Mouse (Mus musculus) neural tube, embryonic 12.5 days (tissue): ENCODE measurements at regions not wholly inside any gene's neighbourhood (a gene's known extent, or its start where the extent isn't known, plus 50 kb on each side); places are given as distances from the start of the nearest gene placed in this dataset.

Source experiments
- ATAC-seq: fragments of 200-750 bp; cut with Nextera tagmentation; 2 replicates; pipeline ENCODE4 v1.8.0; 2017; ENCODE audit warnings: low read depth, mild to moderate bottlenecking, moderate TSS enrichment, moderate library complexity; ENCODE audit not compliant: low FRiP score
- H3K27ac ChIP-seq: fragments of 300-500 bp; sonication (generic); 2 replicates; pipeline ENCODE4 v1.5.1; 2016
- H3K27me3 ChIP-seq: fragments of 300-500 bp; sonication (generic); replicated peaks from 2 replicates; pipeline ENCODE4 v1.6.1; 2016; ENCODE audit warnings: mild to moderate bottlenecking
- H3K36me3 ChIP-seq: fragments of 300-500 bp; sonication (generic); 2 replicates; pipeline ENCODE4 v1.6.1; 2016; ENCODE audit warnings: mild to moderate bottlenecking
- H3K4me1 ChIP-seq: fragments of 300-500 bp; sonication (generic); 2 replicates; pipeline ENCODE4 v1.6.1; 2016
- H3K4me2 ChIP-seq: fragments of 300-500 bp; sonication (generic); replicated peaks from 2 replicates; pipeline ENCODE4 v1.6.1; 2016; ENCODE audit warnings: mild to moderate bottlenecking
- H3K4me3 ChIP-seq: fragments of 300-500 bp; sonication (generic); 2 replicates; pipeline ENCODE4 v1.5.1; 2016
- H3K9ac ChIP-seq: fragments of 300-500 bp; sonication (generic); 2 replicates; pipeline ENCODE4 v1.6.1; 2016; ENCODE audit warnings: mild to moderate bottlenecking
- H3K9me3 ChIP-seq: fragments of 300-500 bp; sonication (generic); 2 replicates; pipeline ENCODE4 v1.6.1; 2016; ENCODE audit warnings: mild to moderate bottlenecking
- WGBS: fragments of 180-500 bp; shearing (Covaris S2); methylation state at CpG from one replicate; pipeline ENCODE4 v1.1.7; 2016; 5-methylcytosine and 5-hydroxymethylcytosine counted together

DNA sequence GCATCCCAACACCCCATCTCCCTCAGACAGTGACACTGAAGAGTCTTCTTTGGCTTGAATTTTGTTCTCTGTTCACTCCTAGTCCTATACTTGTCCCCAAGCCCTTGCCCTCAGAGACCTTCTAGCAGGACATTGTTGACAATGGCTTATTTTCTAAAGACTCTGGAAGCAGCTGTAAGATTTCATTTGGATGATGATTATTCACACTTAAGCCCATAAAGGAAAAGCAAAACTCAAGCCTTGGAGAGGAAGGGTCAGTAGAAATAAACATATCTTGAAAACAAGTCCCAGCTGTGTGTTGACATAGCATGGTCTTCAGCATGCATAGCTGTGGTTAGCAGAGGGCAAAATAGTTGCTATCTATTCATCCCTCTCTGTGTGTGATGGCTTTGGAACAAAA, 59.9 kb upstream of the Cdh11 start:
- Histone ChIP-seq H3K4me2 (no peak overlapping the region), H3K9me3 (no peaks in the 10 kb centered on the region), H3K36me3 (no peaks in the 10 kb centered on the region), H3K4me3 (no peak overlapping the region), H3K27ac (no peak overlapping the region), H3K4me1 (no peaks in the 10 kb centered on the region), H3K9ac (no peak overlapping the region), H3K27me3 (no peaks in the 10 kb centered on the region)
- ATAC-seq: no peak

DNA sequence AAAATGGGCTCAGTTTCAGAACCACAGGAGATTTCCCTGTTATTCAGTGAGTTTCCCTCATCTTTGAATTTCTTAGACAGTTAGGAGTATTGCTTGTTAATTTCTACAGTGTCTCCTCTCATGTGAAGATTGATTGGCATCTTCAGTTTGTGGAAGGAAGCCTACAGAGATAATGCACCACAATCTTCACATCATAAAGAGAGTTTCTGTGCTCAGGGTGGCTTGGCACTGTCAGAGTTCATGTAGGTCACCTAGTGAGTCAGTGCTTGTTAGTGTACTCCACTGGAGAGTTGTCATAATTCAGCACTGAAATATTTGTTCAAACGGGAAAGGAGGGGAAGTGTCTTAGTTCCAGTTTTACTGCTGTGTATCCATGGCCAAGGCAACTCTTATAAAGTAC, 74.6 kb upstream of the Cdh11 start:
- Histone ChIP-seq H3K4me3 (no peak overlapping the region), H3K4me2 (no peak overlapping the region), H3K27ac (no peak overlapping the region), H3K9ac (no peak overlapping the region), H3K27me3 (no peaks in the 10 kb centered on the region), H3K9me3 (no peaks in the 10 kb centered on the region), H3K4me1 (no peaks in the 10 kb centered on the region), H3K36me3 (no peaks in the 10 kb centered on the region)
- no peak for ATAC-seq
- WGBS: 80% methylated on average over 1 of the region's 1 CpGs

GRCm38 (mm10) chr8:102899525-102899924, 114.1 kb upstream of the Cdh11 start:
- Histone ChIP-seq H3K9ac (no peak overlapping the region), H3K27ac (no peak overlapping the region), H3K27me3 (no peaks in the 10 kb centered on the region), H3K4me2 (no peak overlapping the region), H3K9me3 (no peaks in the 10 kb centered on the region), H3K4me1 (no peaks in the 10 kb centered on the region), H3K4me3 (no peak overlapping the region), H3K36me3 (no peaks in the 10 kb centered on the region)
- ATAC-seq: no peak
- WGBS: 81% methylated on average over 2 of the region's 2 CpGs

DNA sequence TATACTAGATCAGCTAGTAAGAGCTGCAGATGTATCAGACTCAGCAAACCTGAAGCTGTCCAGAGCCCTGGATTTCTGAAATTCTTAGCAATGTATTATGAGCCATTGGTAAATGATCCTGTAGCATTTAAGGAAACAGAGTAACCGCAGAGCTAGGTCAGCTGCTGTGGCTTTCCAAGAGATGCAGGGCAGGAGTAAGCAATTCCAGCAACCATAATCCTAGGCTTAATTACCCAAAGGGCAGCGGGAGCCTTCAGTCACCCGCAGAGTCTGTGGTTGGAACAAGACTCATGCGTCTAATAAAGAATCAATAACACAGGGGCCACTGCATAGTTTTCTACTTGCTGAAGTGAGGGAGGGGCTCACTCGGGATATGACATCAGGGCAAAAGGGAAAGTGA, 115.2 kb upstream of the Cdh11 start:
- WGBS: 27% methylated on average over 5 of the region's 5 CpGs
- Histone ChIP-seq H3K9me3 (no peaks in the 10 kb centered on the region), H3K27ac (no peak overlapping the region), H3K36me3 (no peaks in the 10 kb centered on the region), H3K4me2 (no peak overlapping the region), H3K4me3 (no peak overlapping the region), H3K27me3 (no peaks in the 10 kb centered on the region), H3K9ac (no peak overlapping the region), H3K4me1 (no peaks in the 10 kb centered on the region)
- no peak for ATAC-seq

- no peak for ATAC-seq
- no peak overlapping the region for H3K27ac ChIP-seq
- H3K36me3 ChIP-seq: no peaks in the 10 kb centered on the region
- H3K9ac ChIP-seq: no peak overlapping the region
- no peaks in the 10 kb centered on the region for H3K4me1 ChIP-seq
- no peaks in the 10 kb centered on the region for H3K27me3 ChIP-seq
- no peaks in the 10 kb centered on the region for H3K9me3 ChIP-seq
- H3K4me2 ChIP-seq: no peak overlapping the region
- H3K4me3 ChIP-seq: no peak overlapping the region
- WGBS: 68% methylated on average over 2 of the region's 2 CpGs
Measured at GRCm38 (mm10) chr8:102907444-102907843, 122.0 kb upstream of the Cdh11 start.

- no peaks in the 10 kb centered on the region for H3K9me3 ChIP-seq
- ATAC-seq: peak; percentile 78
- H3K9ac ChIP-seq: no peak overlapping the region
- no peaks in the 10 kb centered on the region for H3K36me3 ChIP-seq
- 4% methylated on average over 3 of the region's 3 CpGs for WGBS
- H3K27me3 ChIP-seq: no peaks in the 10 kb centered on the region
- no peak overlapping the region for H3K4me3 ChIP-seq
- H3K4me2 ChIP-seq: no peak overlapping the region
- H3K27ac ChIP-seq: no peak overlapping the region
- H3K4me1 ChIP-seq: peaks cover 3% of the 10 kb centered on the region; the same call in 1 of the 2 replicates
Measured at GRCm38 (mm10) chr8:102931342-102931835, 145.9 kb upstream of the Cdh11 start.

DNA sequence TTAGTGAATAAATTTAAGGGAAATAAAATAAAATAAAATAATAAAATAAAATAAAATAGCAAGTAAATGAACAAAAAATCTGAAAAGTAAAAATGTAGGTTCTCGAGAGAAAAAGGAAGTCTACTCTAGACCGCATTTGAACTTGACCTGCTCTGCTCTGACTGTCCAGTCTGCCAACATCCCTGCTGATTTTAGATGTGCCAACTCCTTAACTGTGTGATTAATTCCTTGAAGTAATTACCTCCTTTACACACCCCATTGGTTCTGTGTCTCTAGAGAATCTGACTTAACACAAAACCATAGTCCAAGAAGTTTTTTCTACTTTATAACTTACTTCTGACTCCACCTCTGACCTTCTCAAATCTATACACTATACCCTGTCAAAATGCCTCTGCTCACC, 153.3 kb upstream of the Cdh11 start:
- Histone ChIP-seq H3K27ac (no peak overlapping the region), H3K36me3 (no peaks in the 10 kb centered on the region), H3K27me3 (no peaks in the 10 kb centered on the region), H3K9me3 (no peaks in the 10 kb centered on the region), H3K4me2 (no peak overlapping the region), H3K4me1 (no peaks in the 10 kb centered on the region), H3K9ac (no peak overlapping the region), H3K4me3 (no peak overlapping the region)
- no peak for ATAC-seq
- WGBS: 80% methylated on average over 2 of the region's 2 CpGs

DNA sequence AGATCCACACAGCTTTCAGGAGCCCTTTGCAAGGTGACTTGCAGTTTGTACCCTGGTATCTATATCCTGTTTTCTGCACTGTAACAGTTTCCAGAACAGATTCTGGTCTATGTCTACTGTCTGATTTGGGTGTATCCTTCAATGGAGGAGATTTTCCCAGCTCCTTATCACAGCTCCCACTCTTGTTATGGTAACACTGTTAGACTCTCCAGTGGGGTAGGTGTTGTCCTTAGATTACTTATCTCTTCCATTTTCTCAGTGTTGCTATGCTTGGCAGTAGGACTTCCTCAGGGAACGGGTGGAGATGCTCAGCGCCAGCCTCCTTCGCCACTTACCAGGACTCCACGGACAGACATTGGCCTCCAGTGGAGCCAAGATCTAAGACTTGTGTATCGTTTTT, 160.1 kb upstream of the Cdh11 start:
- H3K9me3 ChIP-seq: no peaks in the 10 kb centered on the region
- H3K27me3 ChIP-seq: no peaks in the 10 kb centered on the region
- H3K9ac ChIP-seq: no peak overlapping the region
- ATAC-seq: no peak
- H3K27ac ChIP-seq: no peak overlapping the region
- H3K36me3 ChIP-seq: no peaks in the 10 kb centered on the region
- no peaks in the 10 kb centered on the region for H3K4me1 ChIP-seq
- 94% methylated on average over 5 of the region's 5 CpGs for WGBS
- H3K4me3 ChIP-seq: no peak overlapping the region
- no peak overlapping the region for H3K4me2 ChIP-seq

GRCm38 (mm10) chr8:102978161-102978581, 192.7 kb upstream of the Cdh11 start:
- H3K36me3 ChIP-seq: no peaks in the 10 kb centered on the region
- H3K4me2 ChIP-seq: no peak overlapping the region
- no peaks in the 10 kb centered on the region for H3K27me3 ChIP-seq
- H3K9ac ChIP-seq: no peak overlapping the region
- no peak overlapping the region for H3K27ac ChIP-seq
- H3K4me3 ChIP-seq: no peak overlapping the region
- ATAC-seq: no peak
- no peaks in the 10 kb centered on the region for H3K9me3 ChIP-seq
- WGBS: 62% methylated on average over 7 of the region's 7 CpGs
- H3K4me1 ChIP-seq: peaks cover 2% of the 10 kb centered on the region; the same call in 1 of the 2 replicates

DNA sequence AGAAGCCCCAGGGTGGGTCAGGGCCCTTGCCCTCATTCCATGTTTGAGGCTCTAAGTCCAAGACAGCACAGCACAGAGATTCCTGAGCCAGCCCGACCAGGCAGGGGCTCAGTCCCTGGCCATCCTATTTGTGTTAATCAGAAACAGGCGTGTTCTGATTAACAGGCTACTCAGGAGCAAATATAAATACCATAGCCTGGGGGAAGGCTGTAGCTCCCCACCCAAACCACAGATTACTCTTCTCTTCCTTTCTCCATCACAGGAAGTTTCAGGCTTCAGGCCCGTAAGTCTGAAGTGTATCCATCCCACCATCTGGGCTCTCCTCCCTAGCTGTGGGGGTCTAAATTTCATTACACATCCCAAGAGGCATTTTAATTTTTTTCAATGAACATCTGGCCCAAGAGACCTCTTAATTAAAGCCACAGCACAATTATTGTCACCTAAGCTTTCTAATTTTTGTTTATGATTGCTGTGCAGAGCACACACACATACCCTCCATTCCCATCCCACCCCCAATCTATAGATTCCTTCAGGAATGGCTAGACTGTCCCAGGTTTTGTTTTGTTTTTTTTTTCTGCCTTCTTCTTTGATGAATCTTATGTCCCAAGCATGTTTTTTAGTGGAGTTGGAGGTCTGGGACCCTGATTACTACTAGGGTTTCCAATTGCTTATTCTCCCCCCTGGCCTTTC, 197.9 kb upstream of the Cdh11 start:
- Histone ChIP-seq H3K27ac (no peak overlapping the region), H3K9ac (no peak overlapping the region)
- ATAC-seq: no peak

GRCm38 (mm10) chr8:102983910-102984225, 198.4 kb upstream of the Cdh11 start:
- H3K9ac ChIP-seq: no peak overlapping the region
- no peak overlapping the region for H3K27ac ChIP-seq
- no peaks in the 10 kb centered on the region for H3K36me3 ChIP-seq
- H3K27me3 ChIP-seq: no peaks in the 10 kb centered on the region
- no peak overlapping the region for H3K4me2 ChIP-seq
- peaks cover 5% of the 10 kb centered on the region for H3K4me1 ChIP-seq
- no peaks in the 10 kb centered on the region for H3K9me3 ChIP-seq
- WGBS: 41% methylated on average over 3 of the region's 3 CpGs
- H3K4me3 ChIP-seq: no peak overlapping the region
- no peak for ATAC-seq

More for the DNA sequence above, 197.9 kb upstream of the Cdh11 start:
- Histone ChIP-seq H3K4me1 (peaks cover 5% of the 10 kb centered on the region), H3K4me3 (no peak overlapping the region), H3K9me3 (no peaks in the 10 kb centered on the region), H3K36me3 (no peaks in the 10 kb centered on the region), H3K27me3 (no peaks in the 10 kb centered on the region), H3K4me2 (no peak overlapping the region)
- 34% methylated on average over 3 of the region's 3 CpGs for WGBS

DNA sequence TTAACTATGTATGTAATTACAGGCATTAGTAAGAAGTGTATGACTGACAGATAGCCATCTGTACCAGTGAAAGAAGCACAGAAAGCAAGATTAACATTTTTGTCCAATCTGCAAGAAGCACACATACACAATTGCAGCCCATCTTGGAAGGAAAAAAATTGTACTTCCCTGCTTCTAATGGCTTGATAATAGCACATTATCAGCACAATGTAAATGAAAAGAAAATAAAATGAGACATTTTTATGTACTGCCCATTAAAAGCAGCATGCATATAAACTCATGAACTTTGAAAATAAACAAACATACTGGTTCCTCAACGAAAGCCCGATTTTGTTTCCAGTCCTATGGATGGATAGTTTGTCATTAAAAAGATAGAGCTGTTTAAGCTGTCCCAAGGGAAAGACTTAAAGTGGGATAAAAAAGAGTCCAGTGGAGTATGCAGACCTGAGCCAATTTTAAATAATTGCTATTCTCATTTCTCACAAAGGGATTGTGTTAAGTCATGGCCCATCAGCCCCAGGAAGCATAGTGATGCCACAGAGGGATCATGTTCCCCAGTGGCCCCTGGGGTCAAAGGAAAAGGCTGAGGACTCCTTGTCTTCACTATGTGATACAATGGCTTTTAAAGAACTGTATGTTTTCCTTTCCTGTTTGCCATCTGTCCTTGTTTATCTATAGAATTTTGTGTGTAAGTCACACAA, 222.0 kb upstream of the Cdh11 start:
- Histone ChIP-seq H3K27ac (no peak overlapping the region), H3K9ac (no peak overlapping the region), H3K36me3 (no peaks in the 10 kb centered on the region), H3K4me2 (no peak overlapping the region), H3K9me3 (no peaks in the 10 kb centered on the region), H3K27me3 (no peaks in the 10 kb centered on the region), H3K4me1 (no peaks in the 10 kb centered on the region), H3K4me3 (no peak overlapping the region)
- ATAC-seq: no peak
- whole genome bisulfite sequencing: 51% methylated on average over 2 of the region's 2 CpGs

DNA sequence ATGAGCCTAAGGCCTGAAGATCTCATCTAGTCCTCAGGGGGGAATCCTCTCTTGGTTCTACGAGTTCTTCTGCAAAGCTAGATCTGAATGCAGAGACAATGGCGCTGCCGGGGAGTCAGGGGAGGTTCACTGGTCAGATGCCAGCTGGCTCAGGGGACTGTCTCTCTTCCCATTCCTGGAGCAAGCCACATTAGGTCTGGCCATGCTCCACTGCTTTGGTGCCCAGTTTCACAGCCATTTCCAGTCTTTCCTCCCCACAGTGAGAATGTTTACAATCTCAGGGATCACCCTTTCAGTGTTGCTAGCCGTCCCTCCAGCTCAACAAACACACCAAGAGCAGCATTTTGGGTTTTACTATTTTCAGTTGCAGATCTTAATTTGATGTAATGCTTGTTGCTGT, 233.7 kb upstream of the Cdh11 start:
- 81% methylated on average over 4 of the region's 4 CpGs for WGBS
- H3K9ac ChIP-seq: no peak overlapping the region
- no peaks in the 10 kb centered on the region for H3K4me1 ChIP-seq
- no peaks in the 10 kb centered on the region for H3K36me3 ChIP-seq
- H3K27ac ChIP-seq: no peak overlapping the region
- H3K4me2 ChIP-seq: no peak overlapping the region
- no peaks in the 10 kb centered on the region for H3K27me3 ChIP-seq
- no peak for ATAC-seq
- H3K9me3 ChIP-seq: no peaks in the 10 kb centered on the region
- H3K4me3 ChIP-seq: no peak overlapping the region
